Mouse (Mus musculus): ENCODE measurements around the gene Endod1. TPM values are rescaled to one million over a fixed set of nuclear protein-coding genes. Genes with fewer than 3 reads are reported as not detected.
A peak's percentile ranks its signal among the peaks of the same experiment; 100 is the strongest.

Gene Endod1
- total and polyA plus RNA-seq, 2 experiments from 2014 or later, result 23.6 to 38.6 TPM

DNA sequence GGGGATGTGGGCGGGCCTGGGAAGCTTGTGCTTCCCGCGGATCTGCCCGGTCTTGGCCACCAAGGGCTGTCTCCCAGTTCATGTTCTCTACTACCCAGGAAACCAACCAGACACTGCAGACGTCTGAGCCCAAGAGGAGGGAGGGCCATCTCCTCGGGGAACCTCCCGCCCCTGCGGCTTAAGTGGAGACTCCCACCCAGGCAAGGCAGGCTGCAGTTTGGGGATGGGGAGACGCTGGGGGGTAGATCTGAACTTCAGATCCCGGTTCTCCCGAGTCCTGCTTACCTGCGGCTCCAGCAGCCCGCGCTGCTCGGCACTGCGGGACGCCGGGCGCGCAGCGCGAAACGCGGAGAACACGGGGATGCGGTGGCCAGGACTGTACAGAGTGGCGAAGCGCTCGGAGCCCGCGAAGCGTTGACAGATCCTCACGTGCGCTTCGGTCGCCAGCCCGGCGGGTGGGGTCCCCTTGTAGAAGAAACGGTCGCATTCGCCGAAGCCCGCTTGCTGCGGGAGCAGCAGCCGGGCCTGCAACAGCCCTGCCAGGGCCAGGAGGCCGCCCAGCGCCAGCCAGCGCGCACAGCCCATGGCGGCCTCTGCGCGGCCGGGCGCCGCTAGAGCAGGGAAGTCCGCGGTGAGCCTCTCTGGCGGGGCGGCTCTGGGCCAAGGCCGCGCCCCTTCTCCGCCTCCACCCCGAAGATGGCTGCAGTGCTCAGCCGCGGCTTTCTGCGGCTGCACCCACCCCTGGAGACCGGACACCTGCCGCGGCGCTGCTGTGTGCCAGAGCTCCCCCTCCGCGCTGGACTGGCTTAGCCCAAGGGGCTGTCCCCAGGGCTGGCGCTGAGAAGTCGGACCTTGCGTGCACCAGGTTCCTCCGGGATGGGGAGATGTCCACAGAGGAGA is 671 bp downstream of the Endod1 start:
- Histone ChIP-seq H3K4me3 (ENCODE audit: low read depth, low read length) (peak overlapping the region; percentile 60), H3K36me3 (ENCODE audit: insufficient read depth) (no peaks in the 10 kb centered on the region), H3K4me1 (ENCODE audit: insufficient read depth) (peaks cover 6% of the 10 kb centered on the region), H3K9ac (peak overlapping the region; percentile 86), H3K27me3 (ENCODE audit: insufficient read depth, low read length) (no peaks in the 10 kb centered on the region), H3K9me3 (ENCODE audit: low read length) (no peaks in the 10 kb centered on the region), H3K4me2 (ENCODE audit: low read depth) (peak overlapping the region; percentile 91), H3K27ac (ENCODE audit: low read depth, low read length) (peak overlapping the region; percentile 85)
- no peak for TF ChIP-seq CTCF (IDR thresholded peaks at IDR 0.05; ENCODE audit: low read depth)
- DNase-seq, result peak; percentile 81
- ATAC-seq, result peak; percentile 91
- 1% methylated on average over 75 of the region's 76 CpGs for WGBS

DNA sequence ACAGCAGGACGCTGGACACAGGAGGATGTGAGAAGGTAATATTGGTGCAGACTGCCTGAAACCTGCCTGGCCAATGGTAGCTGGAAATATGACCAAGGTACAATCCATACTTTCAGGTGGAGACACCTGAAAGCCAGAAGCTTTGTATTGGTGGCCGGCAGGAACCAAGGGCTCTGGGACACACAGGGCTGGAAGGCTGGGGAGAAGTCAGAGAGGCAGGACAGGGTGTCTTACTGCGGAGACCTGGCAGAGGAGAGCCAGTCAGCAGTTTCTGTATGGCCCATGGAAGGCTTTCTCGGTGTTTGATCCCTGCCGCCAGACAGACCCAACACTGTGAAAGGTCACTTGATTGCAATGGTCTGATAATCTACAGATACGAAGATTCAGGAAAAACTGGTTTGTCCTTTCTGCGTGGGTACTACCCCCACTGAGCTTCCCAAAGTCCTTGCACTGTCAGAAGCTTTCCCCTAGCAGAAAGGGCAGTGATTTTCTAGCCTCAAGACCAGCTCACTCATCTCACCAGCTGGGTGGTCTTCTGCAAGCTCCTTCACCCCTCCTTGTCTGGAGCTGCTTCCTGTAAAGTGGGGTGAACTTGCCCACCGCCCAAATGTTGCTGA is 1.4 kb downstream of the Endod1 start:
- Histone ChIP-seq H3K9ac (peak overlapping the region; percentile 86), H3K36me3 (ENCODE audit: insufficient read depth) (no peaks in the 10 kb centered on the region), H3K27me3 (ENCODE audit: insufficient read depth, low read length) (no peaks in the 10 kb centered on the region), H3K4me3 (ENCODE audit: low read depth, low read length) (peak overlapping the region; percentile 60), H3K27ac (ENCODE audit: low read depth, low read length) (peak overlapping the region; percentile 85; the same call in 1 of the 2 replicates), H3K9me3 (ENCODE audit: low read length) (no peaks in the 10 kb centered on the region), H3K4me2 (ENCODE audit: low read depth) (peak overlapping the region; percentile 91), H3K4me1 (ENCODE audit: insufficient read depth) (peaks cover 6% of the 10 kb centered on the region)
- no peak for TF ChIP-seq CTCF (IDR thresholded peaks at IDR 0.05; ENCODE audit: low read depth)
- ATAC-seq (no peak), DNase-seq (no peak)
- 34% methylated on average over 8 of the region's 8 CpGs for WGBS

DNA sequence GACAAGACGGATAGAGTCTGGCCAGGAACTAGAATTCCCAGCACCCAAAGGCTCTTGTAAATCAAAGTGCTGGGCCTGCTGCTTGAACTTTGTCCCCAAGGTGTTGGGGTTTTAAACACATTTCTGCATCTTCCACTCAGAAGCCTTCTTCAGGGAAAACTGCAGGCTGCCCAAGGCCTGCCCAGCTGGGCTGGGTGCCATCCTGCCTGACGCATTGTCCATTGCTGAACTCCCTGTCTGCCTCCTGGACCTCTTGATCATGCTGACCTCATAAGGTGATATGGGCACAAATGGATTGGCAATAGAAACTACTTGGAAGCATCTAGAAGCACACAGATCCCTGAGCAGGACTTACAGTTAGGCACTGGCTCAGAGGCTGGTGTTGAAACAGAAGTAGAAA is 3.2 kb downstream of the Endod1 start:
- ATAC-seq, result no peak

DNA sequence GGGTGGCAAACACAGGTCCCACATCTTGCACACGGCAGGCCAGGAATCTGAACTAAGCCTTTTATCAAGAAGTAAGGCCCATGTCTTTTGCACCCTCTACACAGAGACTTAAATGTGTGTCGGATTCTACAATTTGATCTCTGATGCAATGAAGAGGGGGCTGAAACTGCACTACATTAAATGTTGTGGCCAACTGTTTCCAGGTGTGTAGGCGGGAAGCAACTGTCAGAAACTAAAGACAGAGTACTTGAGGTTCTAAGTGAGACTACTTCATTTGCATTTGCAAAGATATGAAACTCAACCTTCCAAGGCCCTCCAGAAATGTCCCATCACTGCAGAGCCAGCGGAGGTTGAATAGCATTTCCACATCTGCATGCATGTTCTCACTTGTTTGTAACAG is 5.2 kb downstream of the Endod1 start:
- ATAC-seq (no peak), DNase-seq (no peak)
- no peak overlapping the region for H3K27ac ChIP-seq (ENCODE audit: low read depth, low read length)
- no peak for TF ChIP-seq CTCF (IDR thresholded peaks at IDR 0.05; ENCODE audit: low read depth)
- no peak overlapping the region for H3K4me3 ChIP-seq (ENCODE audit: low read depth, low read length)
- no peaks in the 10 kb centered on the region for H3K4me1 ChIP-seq (ENCODE audit: insufficient read depth)
- WGBS, result 90% methylated on average over 4 of the region's 4 CpGs
- no peaks in the 10 kb centered on the region for H3K36me3 ChIP-seq (ENCODE audit: insufficient read depth)
- H3K9me3 ChIP-seq (ENCODE audit: low read length), result no peaks in the 10 kb centered on the region
- no peak overlapping the region for H3K4me2 ChIP-seq (ENCODE audit: low read depth)
- no peaks in the 10 kb centered on the region for H3K27me3 ChIP-seq (ENCODE audit: insufficient read depth, low read length)
- no peak overlapping the region for H3K9ac ChIP-seq

More for the DNA sequence above, 3.2 kb downstream of the Endod1 start:
- no peak overlapping the region for H3K27ac ChIP-seq (ENCODE audit: low read depth, low read length)
- H3K4me2 ChIP-seq (ENCODE audit: low read depth), result no peak overlapping the region
- H3K9me3 ChIP-seq (ENCODE audit: low read length), result no peaks in the 10 kb centered on the region
- peaks cover 6% of the 10 kb centered on the region for H3K4me1 ChIP-seq (ENCODE audit: insufficient read depth)
- 84% methylated on average over 2 of the region's 2 CpGs for WGBS
- H3K4me3 ChIP-seq (ENCODE audit: low read depth, low read length), result no peak overlapping the region
- no peak for TF ChIP-seq CTCF (IDR thresholded peaks at IDR 0.05; ENCODE audit: low read depth)
- H3K27me3 ChIP-seq (ENCODE audit: insufficient read depth, low read length), result no peaks in the 10 kb centered on the region
- H3K36me3 ChIP-seq (ENCODE audit: insufficient read depth), result no peaks in the 10 kb centered on the region
- no peak overlapping the region for H3K9ac ChIP-seq
- no peak for DNase-seq

DNA sequence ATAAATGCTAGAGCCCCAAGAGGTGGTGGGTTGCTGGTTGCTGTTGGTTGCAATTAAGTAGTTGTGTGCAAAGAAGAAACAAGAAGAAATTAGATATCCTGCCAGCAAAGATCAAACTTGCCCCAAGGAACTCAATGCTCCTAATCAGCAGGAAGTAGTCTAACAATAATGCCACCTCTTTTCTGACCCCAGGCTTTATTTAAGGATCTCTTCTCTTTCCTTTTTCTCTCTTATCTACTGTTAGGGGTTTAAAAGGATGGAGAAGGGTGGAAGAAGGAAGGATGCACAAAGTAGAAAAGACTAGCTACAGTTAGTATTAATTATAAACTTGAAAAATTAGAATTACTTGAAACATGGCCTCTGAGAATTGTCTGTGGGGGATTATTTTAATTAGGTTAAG is 8.9 kb downstream of the Endod1 start:
- Histone ChIP-seq H3K27ac (ENCODE audit: low read depth, low read length) (no peak overlapping the region), H3K9me3 (ENCODE audit: low read length) (peaks cover 5% of the 10 kb centered on the region; the same call in 1 of the 2 replicates), H3K27me3 (ENCODE audit: insufficient read depth, low read length) (no peaks in the 10 kb centered on the region), H3K9ac (no peak overlapping the region), H3K4me1 (ENCODE audit: insufficient read depth) (no peaks in the 10 kb centered on the region), H3K4me3 (ENCODE audit: low read depth, low read length) (no peak overlapping the region), H3K36me3 (ENCODE audit: insufficient read depth) (no peaks in the 10 kb centered on the region), H3K4me2 (ENCODE audit: low read depth) (no peak overlapping the region)
- DNase-seq (no peak), ATAC-seq (no peak)
- TF ChIP-seq CTCF (IDR thresholded peaks at IDR 0.05; ENCODE audit: low read depth), result no peak

DNA sequence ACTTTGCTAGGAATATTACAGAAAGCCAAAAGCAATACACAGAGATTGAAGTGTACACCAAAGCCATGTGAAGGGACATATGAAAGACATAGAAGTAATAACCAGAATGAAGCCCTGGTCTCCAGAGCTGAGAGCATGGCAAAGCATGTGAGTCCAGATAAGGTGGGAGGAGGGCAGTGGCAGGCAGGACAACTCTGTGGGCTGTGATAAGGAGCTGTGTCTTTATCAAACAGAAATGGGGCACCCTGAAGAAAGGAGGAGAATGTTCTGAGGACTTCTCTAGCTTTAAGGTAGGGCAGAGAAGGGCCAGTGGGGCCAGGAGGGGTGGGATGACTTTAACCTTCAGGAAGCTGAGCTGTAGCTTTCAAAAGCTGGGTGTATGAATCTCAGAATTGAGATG is 12.0 kb downstream of the Endod1 start:
- Histone ChIP-seq H3K27me3 (ENCODE audit: insufficient read depth, low read length) (no peaks in the 10 kb centered on the region), H3K9ac (no peak overlapping the region), H3K4me3 (ENCODE audit: low read depth, low read length) (no peak overlapping the region), H3K9me3 (ENCODE audit: low read length) (peaks cover 5% of the 10 kb centered on the region; the same call in 1 of the 2 replicates), H3K4me1 (ENCODE audit: insufficient read depth) (no peaks in the 10 kb centered on the region), H3K36me3 (ENCODE audit: insufficient read depth) (no peaks in the 10 kb centered on the region), H3K4me2 (ENCODE audit: low read depth) (no peak overlapping the region), H3K27ac (ENCODE audit: low read depth, low read length) (no peak overlapping the region)
- ATAC-seq (no peak), DNase-seq (no peak)
- no peak for TF ChIP-seq CTCF (IDR thresholded peaks at IDR 0.05; ENCODE audit: low read depth)

DNA sequence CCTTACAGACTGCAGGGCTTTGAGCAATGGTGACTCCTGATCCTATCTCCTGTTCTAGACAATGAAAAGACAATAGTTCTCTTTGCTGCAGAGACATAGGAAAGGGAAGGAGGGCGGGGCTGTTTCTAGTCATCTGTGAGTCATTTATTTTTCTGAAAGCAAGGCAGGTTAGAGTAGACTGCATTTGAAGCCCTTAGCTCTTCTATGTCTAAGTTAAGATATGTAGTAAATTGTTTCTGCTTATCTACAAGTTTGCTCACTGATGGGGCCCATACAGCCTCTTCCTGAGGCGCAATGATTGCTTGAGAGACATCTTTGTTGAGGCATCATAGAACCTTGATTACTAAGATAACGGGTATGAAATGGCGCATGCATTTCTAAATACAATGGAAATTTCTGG is 13.5 kb downstream of the Endod1 start:
- H3K9me3 ChIP-seq (ENCODE audit: low read length), result peaks cover 5% of the 10 kb centered on the region; the same call in 1 of the 2 replicates
- no peaks in the 10 kb centered on the region for H3K4me1 ChIP-seq (ENCODE audit: insufficient read depth)
- 94% methylated on average over 4 of the region's 4 CpGs for WGBS
- DNase-seq (no peak), ATAC-seq (no peak)
- no peak overlapping the region for H3K4me2 ChIP-seq (ENCODE audit: low read depth)
- H3K27ac ChIP-seq (ENCODE audit: low read depth, low read length), result no peak overlapping the region
- no peak overlapping the region for H3K9ac ChIP-seq
- no peaks in the 10 kb centered on the region for H3K36me3 ChIP-seq (ENCODE audit: insufficient read depth)
- no peak overlapping the region for H3K4me3 ChIP-seq (ENCODE audit: low read depth, low read length)
- TF ChIP-seq CTCF (IDR thresholded peaks at IDR 0.05; ENCODE audit: low read depth), result no peak
- H3K27me3 ChIP-seq (ENCODE audit: insufficient read depth, low read length), result no peaks in the 10 kb centered on the region

Data from forebrain, postnatal 0 days (tissue).